Comparison of ENCODE assay signal across 19 mouse cellular contexts in the genomic region with DNA sequence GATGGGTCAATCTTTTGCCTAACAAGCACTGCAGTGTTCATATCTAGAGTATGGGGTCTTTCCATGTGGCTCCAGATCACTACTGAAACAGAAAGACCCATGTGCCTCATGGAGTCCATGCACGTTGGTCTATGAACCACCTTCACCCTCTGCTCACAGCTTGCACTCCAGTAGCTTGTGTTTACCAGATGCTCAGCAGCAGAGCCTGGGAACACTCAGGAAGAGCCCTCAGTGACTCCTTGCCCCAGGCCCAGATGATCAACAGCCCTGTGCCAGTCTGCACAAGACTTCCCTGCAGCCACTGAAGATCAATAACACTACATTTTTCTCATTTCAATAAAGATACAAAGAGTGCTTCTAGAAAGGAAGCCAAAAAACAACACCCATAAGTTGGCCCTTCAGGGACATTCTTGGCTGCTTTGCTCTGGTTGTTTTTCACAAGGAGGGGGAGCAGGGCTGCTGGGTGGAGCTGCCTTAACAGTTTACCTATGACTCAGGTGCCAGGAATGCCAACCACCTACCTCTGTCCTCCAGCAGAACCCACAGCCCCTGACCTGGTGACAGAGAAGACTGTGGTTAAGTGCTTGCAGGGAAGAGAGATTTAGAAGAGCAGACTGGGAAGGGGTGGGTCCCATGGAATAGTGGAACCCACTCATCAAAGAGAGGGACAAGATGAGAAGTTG.
A peak's percentile ranks its signal among the peaks of the same experiment; 100 is the strongest.
DNase-seq lines count a peak whose midpoint lies in the region; ATAC-seq and TF ChIP-seq lines count a peak whose summit lies in the region.
"Had no signal": no experiment of that assay in that cellular context is flagged by ENCODE, and none has a peak within 500 bp of the region (broad histone marks: within the 10 kb centered on the region; RNA-seq: fewer than 3 reads in every experiment).

No protein-coding gene starts in this region.

- H3K9ac ChIP-seq in intestine, embryonic 15.5 days = no peak overlapping the region
- no peak overlapping the region for H3K9ac ChIP-seq in intestine, postnatal 0 days (ENCODE audit: low read depth, low read length)
- no peak overlapping the region for H3K9ac ChIP-seq in forebrain, embryonic 12.5 days
- H3K9ac ChIP-seq: embryonic facial prominence, embryonic 13.5 days; liver, embryonic 13.5 days had no signal

- H3K36me3 ChIP-seq in intestine, embryonic 15.5 days = no peaks in the 10 kb centered on the region
- H3K36me3 ChIP-seq in intestine, postnatal 0 days (ENCODE audit: control insufficient read depth, insufficient read depth) = no peaks in the 10 kb centered on the region
- no peaks in the 10 kb centered on the region for H3K36me3 ChIP-seq in kidney, adult 2 months (ENCODE audit: control insufficient read depth, insufficient read depth, low read length)
- H3K36me3 ChIP-seq in forebrain, embryonic 12.5 days (replicated peaks) = no peaks in the 10 kb centered on the region
- H3K36me3 ChIP-seq: embryonic facial prominence, embryonic 13.5 days; liver, embryonic 13.5 days; midbrain, embryonic 10.5 days had no signal

- TF ChIP-seq CTCF in intestine, postnatal 0 days (IDR thresholded peaks at IDR 0.05; ENCODE audit: low read depth) = no peak
- TF ChIP-seq CTCF in kidney, adult 2 months (conservative IDR thresholded peaks at IDR 0.05; ENCODE audit: insufficient read depth, insufficient read length, low read depth, low read length) = no peak

- no peaks in the 10 kb centered on the region for H3K27me3 ChIP-seq in intestine, embryonic 15.5 days (replicated peaks)
- H3K27me3 ChIP-seq in intestine, postnatal 0 days (replicated peaks; ENCODE audit: control insufficient read depth, insufficient read depth, low read length) = no peaks in the 10 kb centered on the region
- no peaks in the 10 kb centered on the region for H3K27me3 ChIP-seq in kidney, adult 2 months (replicated peaks; ENCODE audit: control insufficient read depth, insufficient read depth, low read length)
- H3K27me3 ChIP-seq in forebrain, embryonic 12.5 days = no peaks in the 10 kb centered on the region
- H3K27me3 ChIP-seq: embryonic facial prominence, embryonic 13.5 days; liver, embryonic 13.5 days had no signal

- peak; percentile 72 for ATAC-seq in intestine, embryonic 15.5 days
- no peak for ATAC-seq in intestine, postnatal 0 days
- no peak for ATAC-seq in forebrain, embryonic 12.5 days (ENCODE audit: low FRiP score)
- ATAC-seq: forebrain, embryonic 14.5 days had no signal

- peak; percentile 61 for DNase-seq in kidney, adult 2 months
- DNase-seq in lung, adult 18-20 months = peak; percentile 85 to 89
- peak; percentile 61 to 76 for DNase-seq in lung, postnatal 4 days
- DNase-seq in spleen, postnatal 36 days (ENCODE audit: low spot score in 2 of 2) = no peak
- no peak for DNase-seq in layer of hippocampus, adult 9-10 months (ENCODE audit: low spot score)
- DNase-seq: adrenal gland, postnatal 36 days; cerebellum, postnatal 25 days; gastrocnemius, postnatal 14 days; heart, postnatal 36 days; liver, embryonic 13.5 days; right cerebral cortex, postnatal 25 days; thymus, postnatal 25 days had no signal

- H3K4me3 ChIP-seq in intestine, embryonic 15.5 days (replicated peaks) = no peak overlapping the region
- no peak overlapping the region for H3K4me3 ChIP-seq in intestine, postnatal 0 days (ENCODE audit: low read depth, low read length)
- no peak overlapping the region for H3K4me3 ChIP-seq in kidney, adult 2 months (ENCODE audit: insufficient read depth, low read depth, low read length)
- no peak overlapping the region for H3K4me3 ChIP-seq in forebrain, embryonic 12.5 days (replicated peaks)
- H3K4me3 ChIP-seq: embryonic facial prominence, embryonic 13.5 days; liver, embryonic 13.5 days; midbrain, embryonic 10.5 days had no signal

- H3K4me1 ChIP-seq in intestine, embryonic 15.5 days (replicated peaks) = no peaks in the 10 kb centered on the region
- H3K4me1 ChIP-seq in intestine, postnatal 0 days (replicated peaks; ENCODE audit: control insufficient read depth, insufficient read depth, low read length) = no peaks in the 10 kb centered on the region
- 0 out of 2 replicates have a peak, but pooled peaks cover 3% of the 10 kb centered on the region for H3K4me1 ChIP-seq in kidney, adult 2 months (ENCODE audit: control insufficient read depth, insufficient read depth, low read length)
- H3K4me1 ChIP-seq in forebrain, embryonic 12.5 days = no peaks in the 10 kb centered on the region
- H3K4me1 ChIP-seq: embryonic facial prominence, embryonic 13.5 days; liver, embryonic 13.5 days; midbrain, embryonic 10.5 days had no signal

- H3K9me3 ChIP-seq in intestine, embryonic 15.5 days = no peaks in the 10 kb centered on the region
- no peaks in the 10 kb centered on the region for H3K9me3 ChIP-seq in intestine, postnatal 0 days (ENCODE audit: control insufficient read depth)
- no peaks in the 10 kb centered on the region for H3K9me3 ChIP-seq in forebrain, embryonic 12.5 days
- H3K9me3 ChIP-seq: embryonic facial prominence, embryonic 13.5 days; liver, embryonic 13.5 days; midbrain, embryonic 10.5 days had no signal

- no peak overlapping the region for H3K27ac ChIP-seq in intestine, embryonic 15.5 days
- no peak overlapping the region for H3K27ac ChIP-seq in intestine, postnatal 0 days (ENCODE audit: low read depth, low read length)
- H3K27ac ChIP-seq in kidney, adult 2 months (ENCODE audit: insufficient read depth, low read depth, low read length) = peak overlapping the region; percentile 48; the same call in 1 of the 2 replicates
- no peak overlapping the region for H3K27ac ChIP-seq in forebrain, embryonic 12.5 days
- H3K27ac ChIP-seq: embryonic facial prominence, embryonic 13.5 days; liver, embryonic 13.5 days; midbrain, embryonic 10.5 days had no signal

- 72% methylated on average over 1 of the region's 1 CpGs for WGBS in intestine, embryonic 15.5 days
- 72% methylated on average over 1 of the region's 1 CpGs for WGBS in intestine, postnatal 0 days
- 58% methylated on average over 1 of the region's 1 CpGs for WGBS in kidney, adult 2 months
- WGBS in forebrain, embryonic 12.5 days = 81% methylated on average over 1 of the region's 1 CpGs

- no peak overlapping the region for H3K4me2 ChIP-seq in intestine, embryonic 15.5 days (replicated peaks)
- no peak overlapping the region for H3K4me2 ChIP-seq in intestine, postnatal 0 days (replicated peaks; ENCODE audit: low read depth)
- no peak overlapping the region for H3K4me2 ChIP-seq in forebrain, embryonic 12.5 days
- H3K4me2 ChIP-seq: embryonic facial prominence, embryonic 13.5 days; heart, embryonic 11.5 days; liver, embryonic 13.5 days had no signal

- TF ChIP-seq POLR2A in kidney, adult 2 months (IDR thresholded peaks at IDR 0.05; ENCODE audit: low read depth, low read length) = no peak

Comparison
In these comparisons a context has a peak if more than half of its experiments do, and no peak if none do; other contexts are left out.
1. DNase-seq: peak in kidney, adult 2 months (single experiment), lung, adult 18-20 months (2 of 2) and lung, postnatal 4 days (2 of 2); none in spleen, postnatal 36 days (0 of 2) and layer of hippocampus, adult 9-10 months (single experiment).